Mouse (Mus musculus) cortical plate, adult 2 months (tissue): ENCODE measurements around the gene Npc1l1.

ENCODE experiments used
- CTCF ChIP-seq: fragments of 200-500 bp; IDR thresholded peaks from 2 replicates; pipeline ENCODE4 v1.5.1; 2011; ENCODE audit warnings: mild to moderate bottlenecking, control low read depth, low read length; ENCODE audit not compliant: insufficient read depth; ENCODE audit errors: extremely low read depth
- POLR2A ChIP-seq: fragments of 200-500 bp; IDR thresholded peaks from 2 replicates; pipeline ENCODE4 v1.6.1; 2011; ENCODE audit warnings: mild to moderate bottlenecking, low read length, control low read depth; ENCODE audit not compliant: insufficient read depth; ENCODE audit errors: extremely low read depth

GRCm38 (mm10) chr11:6166351-6166750 is 63.6 kb downstream of the Npc1l1 start:
- no peak for TF ChIP-seq CTCF
- TF ChIP-seq POLR2A, result no peak
